Mouse (Mus musculus): Measurements from ENCODE around the gene Slc3a2. TPM values are rescaled to one million over a fixed set of nuclear protein-coding genes. Genes with fewer than 3 reads are reported as not detected.
A peak's percentile ranks its signal among the peaks of the same experiment; 100 is the strongest.
"Not testable (repeated sequence)": the region's sequence is repeated elsewhere in the genome, so short reads cannot be mapped to it uniquely, and the experiment has no call there.

Gene Slc3a2
- polyA plus RNA-seq, 1 experiment from 2014 or later = 126 TPM

- peak within 1 kb of the TSS; percentile 78 for H3K9ac ChIP-seq (ENCODE audit: low read length)
- WGBS = under 1% methylated on average over 32 of the region's 32 CpGs
- DNase-seq (ENCODE audit: low spot score) (peak; percentile 97), ATAC-seq (replicated peaks; ENCODE audit: low FRiP score, low TSS enrichment, low read depth) (peak; percentile 89)
- H3K27ac ChIP-seq (ENCODE audit: low read depth) = peak within 1 kb of the TSS; percentile 51; the same call in 1 of the 2 replicates
- H3K4me3 ChIP-seq (ENCODE audit: low read depth, low read length) = peak within 1 kb of the TSS; percentile 97
- peak within 1 kb of the TSS; percentile 90 for H3K4me2 ChIP-seq (ENCODE audit: low read length)
- H3K36me3 ChIP-seq (ENCODE audit: control insufficient read depth, insufficient read depth, low read length) = peaks cover 30% of the 10 kb centered on the region
- H3K9me3 ChIP-seq (ENCODE audit: control insufficient read depth, low read length) = no peaks in the 10 kb centered on the region
- peaks cover 14% of the 10 kb centered on the region for H3K4me1 ChIP-seq (replicated peaks; ENCODE audit: control insufficient read depth, insufficient read depth, low read length)
- H3K27me3 ChIP-seq (replicated peaks; ENCODE audit: control insufficient read depth, insufficient read depth, low read length) = no peaks in the 10 kb centered on the region
Observed at GRCm38 (mm10) chr19:8735389-8736159, 12.4 kb upstream of the Slc3a2 start, which contains the start of gene Wdr74. TSS of gene Wdr74 (plus strand) at chr19:8735827.

DNA sequence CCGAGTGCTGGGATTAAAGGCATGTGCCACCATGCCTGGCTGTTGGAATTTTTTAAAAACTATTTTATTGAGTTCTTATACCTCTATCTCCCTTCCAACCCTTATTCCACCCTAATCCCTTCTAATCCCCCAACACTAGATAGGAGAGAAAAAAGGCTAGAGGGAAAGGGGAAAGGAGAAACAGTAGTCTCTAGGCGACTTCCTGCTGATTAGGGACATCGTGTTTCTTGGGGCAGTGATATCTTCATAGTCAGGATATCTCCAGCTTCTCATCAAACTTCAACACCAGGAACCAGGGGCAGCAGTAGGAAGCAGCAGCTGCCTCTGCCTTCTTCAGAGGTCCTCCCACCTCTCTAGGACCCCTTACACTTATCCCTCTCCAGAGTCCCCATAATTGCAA lies 11.2 kb upstream of the Slc3a2 start:
- no peaks in the 10 kb centered on the region for H3K27me3 ChIP-seq (replicated peaks; ENCODE audit: control insufficient read depth, insufficient read depth, low read length)
- ATAC-seq (replicated peaks; ENCODE audit: low FRiP score, low TSS enrichment, low read depth) = no peak
- H3K36me3 ChIP-seq (ENCODE audit: control insufficient read depth, insufficient read depth, low read length) = peaks cover 17% of the 10 kb centered on the region
- no peaks in the 10 kb centered on the region for H3K9me3 ChIP-seq (ENCODE audit: control insufficient read depth, low read length)
- H3K27ac ChIP-seq (ENCODE audit: low read depth) = no peak overlapping the region
- H3K4me2 ChIP-seq (ENCODE audit: low read length) = no peak overlapping the region
- H3K9ac ChIP-seq (ENCODE audit: low read length) = no peak overlapping the region
- 81% methylated on average over 3 of the region's 3 CpGs for WGBS
- H3K4me1 ChIP-seq (replicated peaks; ENCODE audit: control insufficient read depth, insufficient read depth, low read length) = peaks cover 11% of the 10 kb centered on the region
- no peak for DNase-seq (ENCODE audit: low spot score)
- no peak overlapping the region for H3K4me3 ChIP-seq (ENCODE audit: low read depth, low read length)

DNA sequence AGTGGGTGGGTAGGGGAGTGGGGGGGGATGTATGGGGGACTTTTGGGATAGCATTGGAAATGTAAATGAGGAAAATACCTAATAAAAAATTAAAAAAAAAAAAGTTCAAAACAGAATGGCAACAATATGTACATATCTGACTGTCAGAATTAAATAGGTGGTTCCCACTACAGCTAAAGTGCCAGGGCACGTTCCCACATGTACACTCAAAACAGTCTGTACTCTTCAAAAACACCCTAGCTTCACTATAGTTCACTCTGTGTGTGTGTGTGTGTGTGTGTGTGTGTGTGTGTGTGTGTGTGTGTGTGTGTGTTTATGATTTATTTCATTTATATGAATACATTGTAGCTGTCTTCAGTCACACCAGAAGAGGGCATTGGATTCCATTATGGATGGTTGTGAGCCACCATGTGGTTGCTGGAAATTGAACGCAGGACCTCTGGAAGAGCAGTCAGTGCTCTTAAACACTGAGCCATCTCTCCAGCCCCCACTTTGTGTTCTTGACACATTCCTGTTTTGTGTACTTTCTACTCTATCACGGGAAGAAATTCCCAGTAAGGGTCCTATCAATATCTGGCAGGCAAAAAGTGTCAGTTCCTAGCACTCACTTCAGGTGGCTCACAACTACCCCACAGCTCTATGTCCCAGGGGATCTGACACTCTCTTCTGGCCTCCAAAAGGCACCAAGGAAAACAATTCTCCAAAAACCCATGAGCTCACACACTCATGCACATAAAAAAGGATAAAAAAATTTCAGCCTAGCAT lies 5.3 kb upstream of the Slc3a2 start:
- H3K4me2 ChIP-seq (ENCODE audit: low read length); H3K27ac ChIP-seq (ENCODE audit: low read depth); ATAC-seq (replicated peaks; ENCODE audit: low FRiP score, low TSS enrichment, low read depth); H3K27me3 ChIP-seq (replicated peaks; ENCODE audit: control insufficient read depth, insufficient read depth, low read length); DNase-seq (ENCODE audit: low spot score); H3K9ac ChIP-seq (ENCODE audit: low read length); H3K4me3 ChIP-seq (ENCODE audit: low read depth, low read length); H3K9me3 ChIP-seq (ENCODE audit: control insufficient read depth, low read length): not testable (repeated sequence)
- Histone ChIP-seq H3K4me1 (replicated peaks; ENCODE audit: control insufficient read depth, insufficient read depth, low read length) (peaks cover 17% of the 10 kb centered on the region), H3K36me3 (ENCODE audit: control insufficient read depth, insufficient read depth, low read length) (peaks cover 29% of the 10 kb centered on the region)
- WGBS = 35% methylated on average over 3 of the region's 3 CpGs

- DNase-seq (ENCODE audit: low spot score) (no peak), ATAC-seq (replicated peaks; ENCODE audit: low FRiP score, low TSS enrichment, low read depth) (no peak)
- peaks cover 29% of the 10 kb centered on the region for H3K36me3 ChIP-seq (ENCODE audit: control insufficient read depth, insufficient read depth, low read length)
- no peak overlapping the region for H3K4me3 ChIP-seq (ENCODE audit: low read depth, low read length)
- no peak overlapping the region for H3K27ac ChIP-seq (ENCODE audit: low read depth)
- H3K9ac ChIP-seq (ENCODE audit: low read length) = no peak overlapping the region
- H3K4me2 ChIP-seq (ENCODE audit: low read length) = no peak overlapping the region
- H3K4me1 ChIP-seq (replicated peaks; ENCODE audit: control insufficient read depth, insufficient read depth, low read length) = peaks cover 17% of the 10 kb centered on the region
- no peaks in the 10 kb centered on the region for H3K9me3 ChIP-seq (ENCODE audit: control insufficient read depth, low read length)
- no peaks in the 10 kb centered on the region for H3K27me3 ChIP-seq (replicated peaks; ENCODE audit: control insufficient read depth, insufficient read depth, low read length)
- WGBS = 26% methylated on average over 5 of the region's 5 CpGs
Observed at GRCm38 (mm10) chr19:8727495-8728114, 4.4 kb upstream of the Slc3a2 start.

DNA sequence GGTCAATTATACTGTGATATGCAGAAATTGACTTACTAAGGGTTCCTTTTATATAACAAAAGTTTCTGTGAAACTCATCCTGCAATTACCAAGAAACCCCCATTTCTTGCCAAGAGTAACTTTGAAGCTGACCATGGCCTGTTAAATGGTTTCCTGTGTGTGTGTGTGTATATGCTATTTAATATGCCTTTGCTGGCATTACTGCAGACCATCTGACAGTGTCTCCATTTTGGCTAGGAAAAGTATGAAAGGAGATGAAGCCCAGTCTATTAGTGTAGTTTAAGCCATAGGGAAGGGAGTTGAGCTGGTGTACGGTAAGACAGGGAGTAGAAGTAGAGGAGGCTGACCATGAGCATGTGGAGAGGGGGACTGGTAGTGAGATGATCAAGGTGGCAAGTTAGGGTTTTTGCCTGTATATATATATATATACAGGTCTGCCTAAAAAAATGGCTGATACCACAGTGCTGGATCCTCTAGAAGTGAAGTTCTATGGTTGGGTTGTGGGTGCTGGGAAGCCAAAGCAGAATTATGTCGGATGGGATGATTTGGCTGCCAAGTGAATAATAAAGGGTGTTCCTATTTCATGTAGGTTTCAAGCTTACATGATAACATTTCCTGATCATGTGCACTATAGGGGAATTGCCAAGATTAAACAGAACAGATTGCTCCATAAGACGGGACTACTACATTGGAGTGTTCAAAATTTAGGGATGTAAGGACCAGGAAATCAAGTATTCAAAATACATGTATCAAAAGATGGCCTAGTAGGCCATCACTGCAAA lies 3.6 kb upstream of the Slc3a2 start:
- WGBS = 31% methylated on average over 3 of the region's 3 CpGs
- Histone ChIP-seq H3K4me2 (ENCODE audit: low read length) (no peak overlapping the region), H3K4me1 (replicated peaks; ENCODE audit: control insufficient read depth, insufficient read depth, low read length) (peaks cover 24% of the 10 kb centered on the region), H3K9me3 (ENCODE audit: control insufficient read depth, low read length) (no peaks in the 10 kb centered on the region), H3K36me3 (ENCODE audit: control insufficient read depth, insufficient read depth, low read length) (peaks cover 29% of the 10 kb centered on the region), H3K27ac (ENCODE audit: low read depth) (no peak overlapping the region), H3K27me3 (replicated peaks; ENCODE audit: control insufficient read depth, insufficient read depth, low read length) (no peaks in the 10 kb centered on the region), H3K4me3 (ENCODE audit: low read depth, low read length) (no peak overlapping the region), H3K9ac (ENCODE audit: low read length) (no peak overlapping the region)
- no peak for ATAC-seq (replicated peaks; ENCODE audit: low FRiP score, low TSS enrichment, low read depth)
- no peak for DNase-seq (ENCODE audit: low spot score)

DNA sequence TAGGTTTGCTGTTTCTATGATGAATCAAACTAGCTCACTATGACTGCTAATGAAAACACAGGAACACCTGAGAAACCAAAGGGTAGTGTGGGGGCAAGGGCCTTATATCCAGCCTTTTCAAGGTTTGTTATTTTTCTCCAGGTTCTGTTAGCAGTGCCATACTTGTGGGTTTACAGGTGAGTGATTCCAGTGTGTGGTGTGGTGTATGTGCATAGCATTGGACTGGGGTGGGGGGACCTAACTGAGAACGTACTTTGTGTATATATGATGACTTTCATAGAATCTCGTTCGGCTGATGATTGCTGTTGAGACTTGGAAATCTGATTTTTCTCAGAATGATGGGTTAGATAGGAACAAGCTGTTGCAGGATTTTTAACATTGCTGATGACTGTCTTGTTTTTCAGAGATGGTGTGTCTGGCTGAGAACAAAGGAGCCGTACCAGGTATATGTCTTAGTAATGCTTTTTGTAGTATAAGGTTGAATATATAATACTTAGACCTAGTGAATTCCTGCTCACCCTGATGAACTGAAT lies 2.0 kb upstream of the Slc3a2 start:
- Histone ChIP-seq H3K27ac (ENCODE audit: low read depth) (peak overlapping the region; percentile 33; the same call in 1 of the 2 replicates), H3K9ac (ENCODE audit: low read length) (peak overlapping the region; percentile 99), H3K9me3 (ENCODE audit: control insufficient read depth, low read length) (no peaks in the 10 kb centered on the region), H3K27me3 (replicated peaks; ENCODE audit: control insufficient read depth, insufficient read depth, low read length) (no peaks in the 10 kb centered on the region), H3K36me3 (ENCODE audit: control insufficient read depth, insufficient read depth, low read length) (peaks cover 29% of the 10 kb centered on the region), H3K4me1 (replicated peaks; ENCODE audit: control insufficient read depth, insufficient read depth, low read length) (peaks cover 29% of the 10 kb centered on the region), H3K4me2 (ENCODE audit: low read length) (peak overlapping the region; percentile 76), H3K4me3 (ENCODE audit: low read depth, low read length) (peak overlapping the region; percentile 88)
- WGBS = 43% methylated on average over 4 of the region's 4 CpGs
- ATAC-seq (replicated peaks; ENCODE audit: low FRiP score, low TSS enrichment, low read depth) = no peak
- no peak for DNase-seq (ENCODE audit: low spot score)

DNA sequence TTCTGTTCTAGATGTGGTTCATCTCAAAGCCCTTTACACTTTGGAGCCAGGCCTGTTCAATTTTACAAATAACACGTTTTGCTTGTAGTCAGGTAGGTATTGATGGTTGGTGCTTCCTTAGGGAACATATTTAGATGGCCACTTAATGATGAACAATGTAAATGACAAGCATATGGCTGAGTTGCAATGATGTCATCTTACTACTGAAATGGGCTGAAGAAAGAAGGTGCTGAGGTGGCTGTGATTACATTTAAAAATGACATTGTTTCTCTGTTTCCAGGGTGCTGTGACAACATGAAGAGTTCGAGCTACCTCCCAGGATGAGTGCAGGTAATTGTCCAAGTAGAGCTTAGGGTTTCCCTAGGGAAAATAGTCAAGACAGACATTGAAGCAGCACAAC lies 1.2 kb upstream of the Slc3a2 start:
- H3K36me3 ChIP-seq (ENCODE audit: control insufficient read depth, insufficient read depth, low read length) = peaks cover 29% of the 10 kb centered on the region
- WGBS = 3% methylated on average over 2 of the region's 2 CpGs
- H3K27me3 ChIP-seq (replicated peaks; ENCODE audit: control insufficient read depth, insufficient read depth, low read length) = no peaks in the 10 kb centered on the region
- H3K4me1 ChIP-seq (replicated peaks; ENCODE audit: control insufficient read depth, insufficient read depth, low read length) = peaks cover 29% of the 10 kb centered on the region
- H3K9ac ChIP-seq (ENCODE audit: low read length) = peak overlapping the region; percentile 99
- peak overlapping the region; percentile 76 for H3K4me2 ChIP-seq (ENCODE audit: low read length)
- peak overlapping the region; percentile 88 for H3K4me3 ChIP-seq (ENCODE audit: low read depth, low read length)
- ATAC-seq (replicated peaks; ENCODE audit: low FRiP score, low TSS enrichment, low read depth) (no peak), DNase-seq (ENCODE audit: low spot score) (no peak)
- peak overlapping the region; percentile 90; the same call in 1 of the 2 replicates for H3K27ac ChIP-seq (ENCODE audit: low read depth)
- H3K9me3 ChIP-seq (ENCODE audit: control insufficient read depth, low read length) = no peaks in the 10 kb centered on the region
